Mouse (Mus musculus): Measurements from ENCODE around the gene St7l.

St7l gene

DNA sequence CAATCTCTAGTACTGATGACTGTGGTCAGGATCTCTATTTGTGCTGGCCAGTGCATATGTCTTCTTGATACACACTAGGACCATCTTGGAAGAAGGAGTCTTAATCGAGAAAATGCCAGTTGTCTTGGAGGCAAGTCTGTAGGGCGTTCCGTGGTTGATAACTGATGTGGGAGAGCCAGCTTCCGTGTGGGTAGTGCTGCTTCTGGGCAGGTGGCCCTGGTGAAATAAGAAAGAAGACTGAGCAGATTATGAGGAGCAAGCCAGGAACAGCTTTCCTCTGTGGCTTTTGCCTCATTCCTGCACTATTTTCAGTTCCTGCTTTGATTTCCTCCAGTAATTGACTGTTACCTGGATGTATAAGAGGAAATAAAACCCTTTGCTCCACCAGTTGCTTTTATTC is 41.6 kb downstream of the St7l start:
- DNase-seq: no peak

DNA sequence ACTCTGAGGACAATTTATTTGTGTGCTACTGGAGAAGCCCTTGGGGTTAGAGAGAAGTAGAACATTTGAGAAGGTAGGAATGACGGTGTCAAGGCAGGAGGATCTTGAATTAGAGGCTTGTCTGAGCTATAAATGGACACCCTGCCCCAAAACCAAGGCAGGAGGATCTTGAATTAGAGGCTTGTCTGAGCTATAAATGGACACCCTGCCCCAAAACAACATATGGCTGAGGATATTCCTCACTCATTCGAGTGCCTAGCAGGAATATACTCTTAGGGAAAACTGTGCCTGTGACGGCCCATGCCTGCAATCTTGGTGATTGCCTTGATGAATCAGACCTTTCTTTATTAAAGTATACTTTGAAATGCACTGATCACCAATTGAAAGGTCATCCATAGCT is 42.2 kb downstream of the St7l start:
- DNase-seq: no peak

DNA sequence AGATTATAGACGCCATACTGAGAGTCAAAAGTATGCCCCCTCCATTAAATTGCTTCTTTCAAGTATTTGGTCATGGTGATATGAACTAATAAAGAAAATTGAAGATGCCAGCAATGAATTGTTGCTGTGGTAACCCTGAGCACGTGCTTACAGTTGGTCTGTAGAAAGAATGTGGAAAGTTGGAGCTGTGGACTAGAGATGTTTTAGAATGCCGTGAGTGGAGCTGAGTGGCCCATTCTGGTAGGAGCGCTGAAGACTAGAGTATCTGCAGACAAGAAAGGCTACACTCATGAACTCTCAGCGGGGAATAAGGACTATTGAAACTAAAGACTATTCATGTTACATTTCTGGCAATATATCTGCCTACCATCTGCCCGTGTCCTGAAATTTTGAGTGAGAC is 45.4 kb downstream of the St7l start:
- no peak for DNase-seq

DNA sequence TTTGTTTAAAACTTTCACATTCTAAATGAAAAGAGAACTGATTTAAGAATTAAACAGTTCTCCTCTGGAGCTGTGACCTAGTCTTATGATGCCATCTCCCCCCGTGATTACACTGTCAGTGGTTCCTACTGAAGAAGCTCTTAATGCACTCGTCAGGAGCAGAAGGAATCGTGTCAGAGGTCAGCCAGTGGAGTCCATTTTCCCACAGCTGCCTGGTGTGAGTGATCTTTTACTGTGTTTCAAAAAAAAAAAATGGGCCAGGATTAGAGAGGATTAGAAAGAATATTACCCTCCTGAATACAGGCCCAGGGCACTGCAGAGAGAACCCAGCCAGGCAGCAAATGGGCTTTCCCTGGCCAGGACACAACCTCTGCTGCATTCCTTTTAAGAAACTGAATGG is 51.2 kb downstream of the St7l start:
- no peak for DNase-seq

DNA sequence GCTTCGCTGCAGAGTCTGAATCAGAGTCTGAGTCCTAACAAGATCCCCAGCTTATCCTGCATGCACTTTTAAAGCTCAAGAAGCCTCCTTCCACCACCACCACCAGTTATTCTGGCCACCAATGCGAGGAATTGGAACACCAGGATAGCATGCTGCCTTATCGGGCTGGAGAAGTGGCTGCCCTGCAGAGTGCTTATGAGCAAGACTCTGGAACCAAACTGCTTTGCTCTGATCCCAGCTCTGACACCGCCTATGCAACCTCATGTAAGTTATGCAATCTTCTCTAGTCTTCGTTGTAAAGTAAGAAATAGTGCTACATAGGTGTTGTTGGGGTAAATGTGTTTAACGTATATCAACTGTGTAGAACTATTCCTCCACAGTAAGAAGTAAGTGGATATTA is 65.6 kb downstream of the St7l start:
- DNase-seq: no peak

DNA sequence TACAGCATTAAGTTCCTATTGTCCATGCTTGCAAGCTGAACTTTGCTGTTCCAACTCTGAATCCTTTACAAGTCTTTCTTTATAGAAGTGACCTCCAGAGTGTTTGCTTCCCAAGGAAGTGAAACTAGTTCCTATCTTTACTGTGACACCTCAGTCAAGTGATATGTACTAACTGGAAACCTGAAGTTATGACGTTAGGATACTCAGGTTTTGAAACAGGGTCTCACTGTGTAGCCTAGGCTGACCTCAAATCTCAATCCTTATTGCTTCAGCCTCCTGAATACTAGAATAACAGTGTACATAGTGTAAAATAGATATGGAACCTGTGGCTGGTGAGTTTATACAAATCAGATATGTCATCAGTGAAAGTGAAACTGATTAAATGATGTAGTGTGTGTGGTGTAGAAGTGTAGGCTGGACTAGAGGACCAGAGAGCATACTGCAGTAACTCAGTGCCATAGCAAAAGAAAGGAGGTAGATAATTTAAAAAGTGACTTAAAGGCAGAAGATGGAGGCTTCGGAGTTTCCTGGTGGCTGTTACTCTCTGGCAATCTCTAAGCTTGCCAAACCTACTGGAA is 74.0 kb downstream of the St7l start:
- no peak for DNase-seq

DNA sequence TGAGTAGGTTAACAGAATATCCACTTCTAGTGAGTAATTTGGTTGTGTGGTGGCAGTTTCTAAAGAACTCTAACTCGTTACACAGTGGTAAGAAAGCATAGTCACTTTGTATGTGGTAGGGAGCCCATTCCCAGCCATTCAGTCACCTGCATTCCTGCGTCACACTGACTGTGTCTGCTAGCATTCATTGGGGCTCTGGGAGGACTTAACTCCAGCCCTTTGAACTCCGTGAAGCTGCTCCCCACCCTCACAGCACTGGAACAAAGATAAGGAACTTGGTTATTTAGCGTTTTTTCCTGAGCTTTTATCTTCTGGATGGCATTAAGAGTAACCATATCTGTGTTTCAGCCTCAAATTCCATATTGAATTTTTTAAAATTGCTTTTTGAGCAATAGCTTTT is 74.5 kb downstream of the St7l start:
- no peak for DNase-seq

DNA sequence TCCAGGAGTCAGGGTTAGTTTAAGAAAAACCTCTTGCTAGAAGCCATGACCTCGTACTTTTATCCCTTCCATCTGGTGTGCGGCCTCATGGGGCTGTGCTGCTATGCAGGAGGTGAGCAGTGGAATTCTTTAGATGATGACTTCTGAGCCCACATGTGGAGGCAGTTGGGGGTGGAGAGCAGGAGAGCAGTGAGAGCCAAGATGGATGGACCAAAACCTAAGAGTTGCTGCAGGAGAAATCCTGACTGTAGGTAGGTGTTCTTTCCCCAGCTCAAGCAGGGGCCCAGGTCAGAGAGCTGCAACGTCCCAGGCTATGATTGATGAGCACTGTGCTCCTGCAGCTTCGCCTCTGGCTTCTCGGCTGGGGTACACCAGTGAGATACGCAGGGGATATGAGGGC is 76.9 kb downstream of the St7l start:
- no peak for DNase-seq

DNA sequence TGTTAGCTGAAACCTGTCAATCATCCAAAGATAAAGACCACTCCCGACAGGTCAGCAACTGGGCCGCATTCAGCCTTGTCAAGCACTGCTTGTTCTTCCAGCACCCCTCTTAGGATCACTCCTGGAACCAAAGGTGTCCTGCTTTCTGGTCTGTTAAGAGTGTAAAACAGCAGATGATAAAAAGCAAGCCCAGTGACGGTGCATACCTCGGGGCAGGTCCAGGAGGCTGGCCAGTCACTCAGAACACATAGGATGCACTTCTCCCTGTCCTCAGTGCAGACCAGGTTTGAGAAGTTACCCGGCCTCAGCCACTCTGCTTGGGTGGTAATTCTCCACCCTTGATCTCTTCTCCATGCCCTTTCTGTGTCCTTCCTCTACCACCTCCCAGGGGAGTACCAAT is 78.9 kb downstream of the St7l start:
- no peak for DNase-seq

DNA sequence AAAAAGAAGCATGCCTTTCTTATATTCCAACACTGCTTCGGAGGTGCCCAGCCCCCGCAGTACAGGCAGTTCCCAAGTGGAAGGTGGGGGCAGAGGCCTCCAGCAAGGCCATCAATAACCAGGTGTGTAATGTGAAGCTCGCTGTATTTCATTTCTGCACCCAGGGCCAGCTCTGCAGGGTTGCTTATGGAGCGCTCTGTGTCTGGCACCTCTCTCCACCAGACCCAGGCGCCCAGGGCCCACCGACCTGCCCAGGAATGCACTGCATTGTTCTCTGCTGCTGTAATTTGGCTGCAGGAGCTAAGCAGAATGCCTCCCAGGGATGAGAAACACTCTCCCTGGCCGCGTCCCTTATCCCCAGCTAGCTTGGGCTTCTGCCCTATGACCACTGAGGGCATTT is 79.5 kb downstream of the St7l start:
- DNase-seq: no peak

DNA sequence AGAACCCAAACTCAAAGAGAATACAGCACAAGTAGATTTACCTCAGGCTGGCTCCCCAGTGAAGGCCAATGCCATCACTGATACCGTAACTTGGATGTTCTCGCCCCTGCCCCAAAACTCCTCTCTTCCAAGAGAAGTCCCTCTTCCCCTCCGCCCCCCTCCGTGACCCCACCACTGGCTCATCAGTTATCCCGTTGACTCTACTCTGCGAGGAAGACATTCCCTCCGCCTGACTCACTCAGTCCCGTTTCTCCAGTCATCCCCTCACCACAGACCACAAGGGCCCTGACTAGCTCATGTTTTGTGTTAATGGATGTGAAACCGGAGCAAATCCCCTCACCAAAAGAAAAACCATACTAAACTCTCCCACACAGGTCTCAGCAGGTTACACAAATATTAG is 81.1 kb downstream of the St7l start:
- no peak for DNase-seq

DNA sequence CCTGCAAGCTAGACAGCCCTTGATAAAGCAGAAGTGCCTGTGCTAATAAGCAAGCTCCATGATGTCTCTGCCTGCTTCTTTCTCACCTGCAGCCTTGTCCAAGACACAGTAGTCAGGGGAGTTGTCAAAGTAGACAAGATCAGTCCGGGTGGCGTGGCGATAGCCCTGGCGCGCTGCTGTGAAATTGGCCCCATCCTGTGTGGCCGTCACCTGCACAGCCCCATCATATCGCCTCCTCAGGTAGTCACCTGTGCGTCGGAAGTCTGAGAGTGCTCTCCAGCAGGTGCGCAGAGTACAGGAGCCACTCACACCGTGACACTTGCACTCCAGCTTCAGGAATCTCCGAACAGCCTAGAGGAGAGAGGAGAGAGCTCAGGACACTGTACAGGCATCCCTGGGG is 87.1 kb downstream of the St7l start:
- no peak for DNase-seq

DNA sequence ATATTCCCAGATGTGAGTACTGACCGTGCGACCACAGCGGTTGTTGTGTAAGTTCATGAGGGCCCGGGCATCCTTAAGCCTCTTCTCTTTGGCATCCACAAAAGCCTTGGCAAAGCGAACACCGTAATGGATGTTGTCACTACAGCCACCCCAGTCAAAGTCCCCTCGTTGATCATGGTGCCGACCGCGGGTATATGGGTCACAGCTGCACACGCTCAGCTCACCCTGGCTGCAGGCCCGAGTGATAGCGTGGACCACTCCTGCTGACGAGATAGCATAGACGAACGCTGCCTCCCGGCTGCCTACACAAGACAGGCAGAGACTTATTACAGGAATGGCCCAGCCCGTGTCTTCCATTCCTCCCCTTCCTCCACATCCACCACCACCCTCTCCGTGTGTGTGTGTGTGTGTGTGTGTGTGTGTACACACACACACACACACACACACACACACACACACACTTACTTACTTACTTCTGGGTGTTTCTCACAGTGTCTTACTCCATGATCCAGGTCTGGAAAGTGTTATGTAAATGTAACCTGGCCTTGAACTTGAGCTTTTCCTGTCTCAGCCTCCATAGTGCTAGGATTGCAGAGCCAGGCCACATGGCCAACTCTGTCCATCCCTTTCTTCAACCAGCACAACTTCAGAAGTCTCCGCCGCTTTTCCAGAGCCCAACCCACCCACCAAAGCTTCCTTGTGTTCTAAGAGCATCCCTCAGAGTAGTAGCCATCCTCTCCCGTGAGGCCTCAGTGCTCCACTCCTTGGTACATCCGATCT is 89.3 kb downstream of the St7l start:
- no peak for DNase-seq

DNA sequence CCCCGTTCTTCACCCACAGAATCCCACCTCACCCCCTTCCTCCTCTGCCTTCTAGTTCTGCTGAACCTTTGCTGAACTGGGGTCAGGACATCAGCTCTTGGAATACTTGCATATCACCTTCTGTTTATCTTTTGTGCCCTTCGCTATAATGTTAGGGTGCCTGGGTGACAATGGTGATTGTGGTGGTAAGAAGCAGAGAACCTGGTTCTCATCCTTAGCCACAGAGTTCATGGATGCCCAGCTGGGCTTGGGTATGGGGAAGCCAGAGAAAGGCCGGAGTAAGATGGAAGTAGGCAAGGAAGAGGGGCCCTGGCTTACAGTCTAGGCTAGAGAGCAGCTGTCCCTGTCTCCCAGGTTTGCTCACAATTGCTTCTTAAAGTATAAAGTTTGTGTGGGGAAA is 90.3 kb downstream of the St7l start:
- no peak for DNase-seq

DNA sequence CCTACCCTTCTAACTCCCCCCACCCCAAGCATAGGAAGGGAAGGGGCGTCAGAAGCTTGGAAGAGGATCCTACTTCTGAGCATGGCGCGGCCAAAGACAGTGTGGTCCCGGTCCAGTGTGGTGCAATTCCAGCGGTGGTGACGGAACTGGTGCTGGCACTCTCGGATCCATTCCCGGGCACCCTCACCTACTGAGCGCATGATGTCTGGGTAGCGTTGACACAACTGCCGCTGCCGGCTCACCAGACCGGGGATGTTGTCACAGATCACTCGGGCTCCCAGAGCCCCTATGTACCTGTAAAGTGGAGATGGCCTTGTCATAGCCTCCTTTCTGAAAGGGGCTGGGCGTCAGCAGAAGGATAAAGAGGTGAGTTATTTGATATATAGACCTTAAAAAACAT is 90.7 kb downstream of the St7l start:
- DNase-seq: no peak

DNA sequence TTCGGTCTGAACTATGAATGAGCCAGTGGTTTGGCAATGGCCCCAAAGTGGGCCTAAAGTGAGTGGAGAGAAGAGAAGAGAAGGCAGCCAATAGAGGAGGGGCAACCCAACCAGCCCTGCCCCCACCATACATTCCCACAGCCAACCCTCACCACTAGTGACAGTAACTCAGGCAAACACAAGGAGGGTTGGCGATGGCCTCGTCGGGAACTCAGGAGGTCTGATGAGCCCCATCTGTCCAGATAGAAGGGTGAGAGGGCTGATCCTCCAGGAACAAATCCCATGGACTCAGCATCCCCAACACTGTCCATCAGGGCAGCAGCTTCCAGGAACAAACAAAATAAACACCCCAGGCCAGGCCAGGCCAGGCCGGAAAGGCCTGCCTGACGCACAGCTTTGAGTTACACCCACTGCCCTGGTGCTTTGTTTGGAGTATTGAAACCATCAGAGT is 92.4 kb downstream of the St7l start:
- DNase-seq: peak; percentile 24 to 35

DNA sequence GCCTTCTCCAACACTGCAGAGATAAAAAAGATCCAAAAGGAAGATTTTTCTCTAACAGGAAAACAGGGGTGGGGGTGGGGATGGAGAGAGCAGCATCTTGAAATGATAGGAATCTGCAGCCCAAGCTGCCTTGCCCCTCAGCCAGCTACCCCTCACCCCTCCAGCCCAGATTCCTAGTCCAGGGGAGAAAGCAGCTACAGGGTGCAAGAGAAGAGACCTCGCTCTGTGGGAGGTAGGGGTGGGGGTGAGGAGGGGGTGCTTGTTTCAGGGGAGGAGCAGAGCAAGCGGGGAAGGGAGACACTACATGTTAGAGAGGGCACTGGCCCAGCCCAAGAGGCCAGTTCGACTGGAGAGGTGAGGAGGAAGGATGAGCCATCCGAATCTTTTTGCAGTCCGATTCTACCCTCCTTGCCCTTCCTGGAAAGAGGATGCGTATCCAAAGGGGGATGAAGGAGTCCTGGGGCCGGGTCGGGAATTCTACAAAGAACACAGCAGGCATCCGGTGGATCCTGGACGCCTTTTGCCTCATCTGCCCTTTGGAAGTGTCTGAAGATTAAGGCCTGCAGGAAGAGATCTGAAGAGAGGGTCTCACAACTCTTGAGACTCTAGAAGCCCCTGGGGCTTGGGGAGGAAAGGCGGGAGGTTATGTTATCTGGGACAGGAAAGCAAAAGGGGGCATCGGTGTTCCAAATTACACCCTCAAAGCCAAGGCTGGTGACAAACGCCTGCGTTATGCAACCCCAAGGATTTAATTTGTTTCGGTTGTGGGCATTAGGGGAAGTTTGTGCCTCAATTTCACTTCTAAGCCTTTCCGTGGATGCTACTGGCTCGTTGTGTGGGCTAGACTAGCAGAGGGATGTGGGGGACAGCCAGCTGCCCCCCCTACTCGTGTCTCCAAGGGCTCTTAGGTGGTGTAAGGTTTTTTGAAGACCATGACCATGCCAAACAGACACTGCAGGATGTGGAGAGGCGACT is 96.5 kb downstream of the St7l start:
- DNase-seq: no peak

DNA sequence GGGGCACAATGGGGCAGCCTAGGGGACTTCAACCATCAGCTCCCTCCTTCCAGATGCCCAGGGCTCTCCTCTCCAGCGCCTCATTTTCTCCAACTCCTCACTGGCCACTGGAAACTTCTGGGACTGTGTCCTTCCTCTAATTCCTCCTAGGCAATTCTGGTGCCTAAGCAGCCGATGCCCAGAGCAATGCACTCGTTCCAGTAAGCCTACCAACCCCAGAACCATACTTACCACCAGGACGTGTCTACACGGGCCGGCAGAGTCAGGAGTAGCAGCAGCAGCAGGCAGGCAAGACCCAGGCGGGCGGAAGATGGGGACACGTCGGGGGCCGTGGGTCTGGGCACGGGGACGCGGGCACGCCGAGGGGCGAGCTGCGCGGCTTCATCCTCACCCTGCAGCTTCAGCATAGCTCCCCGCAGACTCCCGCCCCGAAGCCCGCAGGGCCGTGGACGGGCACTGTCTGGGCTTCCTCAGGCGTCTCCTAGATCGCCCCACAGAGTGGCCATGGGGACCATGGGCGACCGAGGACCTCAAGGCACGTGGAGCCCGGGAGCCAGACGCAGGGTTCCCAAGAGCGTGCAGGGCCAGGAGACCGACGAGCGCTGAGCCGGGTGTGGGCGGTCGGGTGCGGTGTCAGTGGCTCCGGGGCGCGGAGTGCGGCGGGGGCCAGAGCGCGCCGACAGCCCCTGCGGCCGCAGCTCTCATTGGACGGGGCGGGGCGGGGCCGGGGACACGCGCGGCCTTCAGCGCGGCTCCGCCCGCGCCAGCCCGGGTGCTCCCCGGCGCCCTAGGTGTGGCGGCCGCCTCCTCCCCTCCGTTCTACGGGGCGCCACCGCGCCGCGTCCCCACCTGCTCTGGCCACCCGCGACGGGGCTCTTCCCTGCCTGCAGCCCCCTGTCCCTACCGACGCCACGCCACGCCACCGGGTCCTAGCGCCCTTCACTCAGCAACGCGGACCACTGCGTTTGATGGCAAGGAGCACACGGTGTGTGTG is 97.6 kb downstream of the St7l start, which contains the start of gene Wnt2b:
Gene Wnt2b, minus strand, starts transcription at position 856 of the 994 bp plus-strand sequence.
- DNase-seq: peak; percentile 16 to 49

DNA sequence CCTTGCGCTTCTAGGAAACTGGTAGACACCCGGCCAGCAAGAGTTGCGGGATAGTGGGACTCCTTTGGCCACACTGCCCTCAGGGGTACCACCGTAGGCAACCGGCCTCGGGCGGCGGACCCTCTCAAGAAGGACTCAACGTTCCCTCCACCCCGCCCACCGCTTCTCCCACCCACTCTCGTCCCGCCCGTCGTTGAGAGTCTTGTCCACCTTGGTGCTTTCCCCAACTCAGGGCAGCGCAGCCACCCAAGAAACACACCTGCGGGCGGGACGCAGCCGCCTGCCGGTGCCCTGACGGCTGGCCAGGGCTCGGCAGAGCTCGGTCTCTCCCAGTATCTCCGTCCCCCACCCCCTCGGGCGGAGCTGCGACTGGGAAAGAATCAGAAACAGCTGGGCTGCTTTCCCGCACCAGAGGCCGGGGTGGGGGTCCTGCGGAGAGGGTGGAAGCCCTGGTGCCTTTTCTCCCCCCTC is 98.4 kb downstream of the St7l start:
- DNase-seq: peak in 1 of 2 experiments; percentile 55

DNA sequence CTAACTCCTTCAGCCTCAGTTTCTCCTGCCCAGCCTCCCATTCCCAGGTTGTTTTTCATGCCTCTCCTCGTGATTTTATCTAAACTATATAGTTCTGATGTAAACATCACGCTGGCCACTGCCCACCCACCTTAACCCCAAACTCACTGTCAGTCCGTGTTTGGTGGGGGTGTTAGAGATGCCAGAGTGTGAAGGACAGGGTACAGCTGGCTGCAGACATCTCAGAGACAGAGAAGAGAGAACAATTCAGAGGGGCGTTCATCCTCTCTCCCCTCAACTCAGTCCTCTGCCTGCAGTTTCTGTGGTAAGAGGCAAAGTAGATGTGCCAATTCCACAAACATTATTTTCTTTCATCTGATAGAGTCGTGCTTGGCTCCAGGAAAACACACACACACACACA is 99.1 kb downstream of the St7l start:
- DNase-seq: no peak

DNA sequence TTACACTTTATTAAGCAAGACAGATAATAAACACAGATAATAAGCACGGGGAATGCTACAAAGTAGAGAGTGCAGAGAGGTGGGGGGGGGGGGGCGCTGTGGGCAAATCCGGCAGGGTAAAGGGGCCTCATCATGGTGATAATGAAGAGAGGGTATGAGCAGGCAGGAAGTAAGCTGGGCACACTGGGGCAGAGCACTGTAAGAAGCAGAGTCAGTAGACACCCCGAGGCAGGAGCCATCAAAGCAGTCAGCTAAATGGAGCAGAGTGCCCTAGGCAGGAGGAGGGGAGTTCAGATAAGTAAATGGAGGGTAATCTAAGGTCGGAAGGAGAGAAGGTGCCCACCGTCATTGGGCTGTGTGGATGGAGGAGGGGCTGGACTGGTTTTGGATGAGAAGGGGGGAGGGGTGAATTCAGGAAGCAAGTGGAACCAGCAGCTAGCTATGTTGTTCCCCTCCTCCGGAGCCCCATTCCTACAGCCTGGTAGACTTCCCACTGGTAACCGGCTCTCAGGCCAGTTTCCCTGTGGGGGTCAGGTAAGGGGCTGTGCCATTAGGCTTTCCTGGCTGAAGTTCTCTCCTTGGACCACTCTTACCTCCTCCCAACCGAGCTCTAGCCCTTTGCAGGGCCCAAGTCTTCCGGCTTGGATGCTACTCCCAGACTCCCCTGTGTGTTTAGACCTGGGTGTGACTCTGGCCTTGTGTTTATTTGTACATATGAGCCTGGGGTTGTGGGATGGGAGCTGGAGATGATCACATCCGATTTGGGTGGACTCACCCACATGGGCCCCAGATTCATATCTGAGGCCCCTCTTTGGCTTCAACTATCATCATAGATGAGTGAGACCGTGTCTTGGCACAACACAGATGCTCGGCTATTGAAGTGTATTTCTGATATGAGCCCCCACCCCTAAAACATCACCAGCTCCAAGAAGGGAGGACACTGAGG is 99.8 kb downstream of the St7l start:
- DNase-seq: no peak
